Mouse (Mus musculus) liver, embryonic 12.5 days (tissue): Measurements from ENCODE around the gene Cyb5b. TPM values are rescaled to one million over a fixed set of nuclear protein-coding genes. Genes with fewer than 3 reads are reported as not detected.

Source experiments
- ATAC-seq: fragments of 200-750 bp; cut with Nextera tagmentation; 2 replicates; pipeline ENCODE4 v1.8.0; 2017; ENCODE audit warnings: moderate number of reproducible peaks, mild to moderate bottlenecking, moderate library complexity
- H3K27ac ChIP-seq: fragments of 300-500 bp; sonication (generic); 2 replicates; pipeline ENCODE4 v1.5.1; 2016; ENCODE audit warnings: mild to moderate bottlenecking
- H3K27me3 ChIP-seq: fragments of 300-500 bp; sonication (generic); replicated peaks from 2 replicates; pipeline ENCODE4 v1.6.1; 2016; ENCODE audit warnings: mild to moderate bottlenecking, moderate library complexity
- H3K36me3 ChIP-seq: fragments of 300-500 bp; sonication (generic); 2 replicates; pipeline ENCODE4 v1.6.1; 2016; ENCODE audit warnings: mild to moderate bottlenecking, moderate library complexity
- H3K4me1 ChIP-seq: fragments of 300-500 bp; sonication (generic); 2 replicates; pipeline ENCODE4 v1.6.1; 2016
- H3K4me2 ChIP-seq: fragments of 300-500 bp; sonication (generic); 2 replicates; pipeline ENCODE4 v1.6.1; 2016; ENCODE audit warnings: mild to moderate bottlenecking, moderate library complexity
- H3K4me3 ChIP-seq: fragments of 300-500 bp; sonication (generic); 2 replicates; pipeline ENCODE4 v1.5.1; 2016; ENCODE audit warnings: mild to moderate bottlenecking, moderate library complexity
- H3K9ac ChIP-seq: fragments of 300-500 bp; sonication (generic); 2 replicates; pipeline ENCODE4 v1.6.1; 2016; ENCODE audit warnings: mild to moderate bottlenecking, moderate library complexity
- H3K9me3 ChIP-seq: fragments of 300-500 bp; sonication (generic); replicated peaks from 2 replicates; pipeline ENCODE4 v1.6.1; 2016; ENCODE audit warnings: mild to moderate bottlenecking, moderate library complexity
- WGBS: fragments of 180-500 bp; shearing (Covaris S2); methylation state at CpG from one replicate; pipeline ENCODE4 v1.1.7; 2016; ENCODE audit not compliant: insufficient replicate concordance; 5-methylcytosine and 5-hydroxymethylcytosine counted together
- polyA plus RNA-seq: library from polyadenylated mRNA; unstranded; fragments of >200 nt; fragmentation: Nextera tagmentation; extraction: Ambion mirVana; gene quantifications from 2 replicates; pipeline ENCODE4 v1.2.1, GENCODE M21; 2016

Gene Cyb5b
- polyA plus RNA-seq, 1 experiment from 2014 or later = 52.5 TPM

DNA sequence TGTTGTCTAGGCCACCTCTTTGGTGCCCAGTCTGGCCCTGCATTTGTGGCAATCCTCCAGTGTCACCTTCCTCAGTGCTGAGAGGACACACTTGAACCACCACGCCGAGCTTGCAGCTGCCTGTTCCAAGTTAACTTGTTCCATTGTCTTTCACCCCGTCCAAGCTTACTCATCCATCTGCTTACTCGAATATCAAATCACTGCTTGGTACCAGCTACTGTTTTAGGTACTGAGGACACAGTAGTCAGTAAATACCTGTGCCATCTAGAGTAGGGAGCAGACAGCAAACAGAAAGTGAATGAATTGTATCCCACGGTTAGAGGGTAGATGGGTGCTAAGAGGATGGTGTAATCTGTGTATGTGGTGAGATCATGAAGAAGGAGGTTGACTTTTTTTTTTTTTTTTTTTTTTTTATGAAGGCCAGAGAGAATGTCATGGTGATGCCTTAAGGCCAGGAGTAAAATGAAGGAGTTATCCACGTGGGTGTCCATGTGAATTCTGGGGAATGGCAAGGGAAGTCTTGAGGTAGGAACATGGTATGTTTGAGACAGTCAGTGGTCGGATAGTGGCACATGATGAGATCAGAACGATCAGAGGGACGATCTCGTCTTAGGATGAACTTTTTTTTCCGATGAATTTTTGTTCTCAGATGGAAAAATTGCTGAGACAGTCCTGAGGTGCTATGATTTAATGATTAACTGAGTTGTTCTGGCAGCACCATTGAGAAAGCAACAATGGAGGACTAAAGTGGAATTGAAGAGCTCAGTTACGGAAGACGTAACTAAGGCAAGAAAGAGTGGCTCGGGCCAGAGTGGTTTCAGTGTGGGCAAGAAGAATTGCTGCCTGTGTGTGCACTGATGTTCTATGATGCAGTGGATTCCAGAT lies 3.1 kb downstream of the Cyb5b start:
- Histone ChIP-seq H3K27ac (no peak overlapping the region), H3K4me1 (peaks cover 33% of the 10 kb centered on the region), H3K9ac (no peak overlapping the region), H3K4me3 (no peak overlapping the region), H3K36me3 (peaks cover 53% of the 10 kb centered on the region), H3K4me2 (no peak overlapping the region), H3K9me3 (no peaks in the 10 kb centered on the region), H3K27me3 (no peaks in the 10 kb centered on the region)
- 85% methylated on average over 14 of the region's 14 CpGs for WGBS
- no peak for ATAC-seq

DNA sequence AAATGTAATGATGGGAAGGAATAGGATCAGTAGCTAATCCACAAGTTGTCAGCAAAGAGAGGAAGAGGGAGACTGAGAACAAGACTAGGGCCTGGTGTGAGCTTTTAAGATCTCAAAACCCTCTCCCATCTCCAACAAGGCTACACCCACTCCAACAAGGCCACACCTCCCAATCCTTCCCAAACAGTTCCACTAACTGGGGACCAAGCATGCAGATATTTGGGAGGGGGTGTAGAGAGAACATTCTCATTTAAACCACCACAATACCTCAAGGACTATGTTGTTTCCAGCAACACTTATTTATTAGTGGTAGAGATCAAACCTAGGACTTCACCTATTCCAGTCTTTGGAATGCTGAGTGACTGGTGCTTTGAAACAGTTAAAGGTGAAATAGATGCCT lies 6.4 kb downstream of the Cyb5b start:
- no peaks in the 10 kb centered on the region for H3K9me3 ChIP-seq
- no peaks in the 10 kb centered on the region for H3K27me3 ChIP-seq
- H3K36me3 ChIP-seq = peaks cover 73% of the 10 kb centered on the region
- no peak overlapping the region for H3K4me2 ChIP-seq
- H3K27ac ChIP-seq = no peak overlapping the region
- no peak overlapping the region for H3K9ac ChIP-seq
- no peak for ATAC-seq
- peaks cover 22% of the 10 kb centered on the region for H3K4me1 ChIP-seq
- H3K4me3 ChIP-seq = no peak overlapping the region

DNA sequence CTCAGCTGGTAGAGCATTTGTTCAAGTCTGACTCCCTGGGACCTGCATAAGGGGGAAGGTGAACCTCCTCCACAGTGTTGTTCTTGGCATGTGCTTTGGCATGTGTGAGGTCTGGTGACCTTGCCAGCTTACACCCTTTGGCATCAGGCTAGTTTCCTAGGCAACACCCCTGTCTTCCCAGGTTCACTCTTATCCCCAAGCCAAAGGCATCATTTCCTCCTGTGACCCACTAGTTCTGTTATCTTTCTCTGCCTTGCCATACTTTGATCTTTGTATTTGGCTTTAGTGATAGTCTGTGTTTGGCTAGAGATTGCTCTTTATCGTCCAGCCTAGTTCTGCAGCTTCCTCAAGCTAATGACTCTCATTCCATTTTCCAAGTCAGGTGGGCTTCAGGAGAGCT lies 7.4 kb downstream of the Cyb5b start:
- Histone ChIP-seq H3K27me3 (no peaks in the 10 kb centered on the region), H3K9me3 (no peaks in the 10 kb centered on the region), H3K4me2 (no peak overlapping the region), H3K4me1 (peaks cover 22% of the 10 kb centered on the region), H3K36me3 (peaks cover 79% of the 10 kb centered on the region), H3K4me3 (no peak overlapping the region), H3K27ac (no peak overlapping the region), H3K9ac (no peak overlapping the region)
- WGBS = 3% methylated on average over 1 of the region's 1 CpGs
- peak; percentile 70 for ATAC-seq

DNA sequence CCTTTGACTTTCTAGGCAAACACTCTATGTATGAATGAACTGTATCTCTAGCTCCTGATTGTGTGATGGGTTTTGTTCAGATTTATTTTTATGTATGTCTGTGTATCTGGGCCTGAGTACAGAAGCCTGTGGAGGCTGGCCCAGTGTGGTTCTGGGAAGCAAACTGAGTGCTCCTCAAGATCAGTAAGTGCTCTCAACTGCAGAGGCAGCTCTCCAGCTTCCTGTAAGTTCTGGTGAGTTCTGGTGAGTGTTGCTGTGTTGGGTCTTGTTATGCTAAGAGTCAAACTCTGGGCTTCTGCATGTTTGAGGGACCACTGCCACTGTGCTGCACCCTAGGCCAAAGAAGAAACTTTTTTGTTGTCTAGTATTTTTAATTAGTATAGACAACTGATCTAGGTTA lies 8.4 kb downstream of the Cyb5b start:
- no peak for ATAC-seq
- no peak overlapping the region for H3K9ac ChIP-seq
- H3K9me3 ChIP-seq = no peaks in the 10 kb centered on the region
- no peak overlapping the region for H3K27ac ChIP-seq
- H3K4me3 ChIP-seq = no peak overlapping the region
- no peaks in the 10 kb centered on the region for H3K27me3 ChIP-seq
- no peak overlapping the region for H3K4me2 ChIP-seq
- H3K36me3 ChIP-seq = peaks cover 80% of the 10 kb centered on the region
- H3K4me1 ChIP-seq = peaks cover 24% of the 10 kb centered on the region

DNA sequence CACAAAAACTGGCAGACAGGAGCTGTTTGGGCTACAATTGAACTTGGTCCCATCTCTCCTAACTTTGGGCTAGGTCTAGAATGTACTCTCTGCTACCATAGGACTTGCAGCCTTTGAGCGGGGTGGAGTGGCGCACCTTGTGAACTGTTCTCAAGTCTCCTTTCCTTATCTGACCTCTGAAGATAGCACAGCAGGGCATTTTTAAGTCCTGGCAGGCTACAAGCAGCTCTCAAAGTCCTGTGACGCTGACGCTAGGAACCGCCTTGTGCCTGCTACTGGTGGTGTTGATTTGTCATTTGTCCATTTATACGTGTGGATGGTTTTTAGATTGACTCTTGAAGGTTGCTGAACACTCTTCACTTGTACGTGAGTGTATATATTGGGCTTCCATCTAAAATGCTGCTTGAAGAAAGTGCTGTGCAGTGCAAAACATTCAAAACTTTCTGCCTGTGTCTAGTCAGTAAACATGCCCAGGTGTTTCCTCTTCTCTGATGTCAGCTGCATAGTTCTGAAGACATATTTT lies 13.9 kb downstream of the Cyb5b start:
- no peak overlapping the region for H3K4me2 ChIP-seq
- H3K9me3 ChIP-seq = no peaks in the 10 kb centered on the region
- 66% methylated on average over 7 of the region's 7 CpGs for WGBS
- peaks cover 74% of the 10 kb centered on the region for H3K36me3 ChIP-seq
- 0 out of 2 replicates have a peak overlapping the region, but pooled peaks have one; percentile 12 for H3K9ac ChIP-seq
- no peaks in the 10 kb centered on the region for H3K27me3 ChIP-seq
- H3K4me3 ChIP-seq = no peak overlapping the region
- ATAC-seq = peak; percentile 51; the same call in 1 of the 2 replicates
- peaks cover 7% of the 10 kb centered on the region; the same call in 1 of the 2 replicates for H3K4me1 ChIP-seq
- H3K27ac ChIP-seq = 0 out of 2 replicates have a peak overlapping the region, but pooled peaks have one; percentile 37

DNA sequence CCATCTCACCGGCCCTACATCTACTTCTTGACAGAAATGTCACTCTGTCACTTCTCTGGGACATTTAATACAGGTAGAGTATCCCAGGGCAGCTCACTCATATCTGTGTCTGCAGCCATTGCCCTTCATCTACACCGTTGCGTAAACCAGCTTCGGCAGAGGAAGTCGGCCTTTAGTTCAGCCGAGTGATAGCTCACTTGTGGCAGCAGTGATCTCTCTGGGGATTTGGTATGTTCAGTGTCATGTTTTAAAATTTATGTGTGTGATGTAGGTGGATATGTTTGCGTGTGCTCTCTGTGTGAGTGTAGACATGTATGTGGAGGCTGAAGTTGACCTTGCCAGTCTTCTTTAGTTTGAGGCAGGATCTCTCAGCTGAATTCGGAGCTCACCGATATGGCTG lies 15.3 kb downstream of the Cyb5b start:
- no peak for ATAC-seq
- Histone ChIP-seq H3K27me3 (no peaks in the 10 kb centered on the region), H3K4me1 (peaks cover 7% of the 10 kb centered on the region; the same call in 1 of the 2 replicates), H3K9ac (no peak overlapping the region), H3K27ac (no peak overlapping the region), H3K4me2 (no peak overlapping the region), H3K9me3 (no peaks in the 10 kb centered on the region), H3K4me3 (no peak overlapping the region), H3K36me3 (peaks cover 78% of the 10 kb centered on the region)
- WGBS = 83% methylated on average over 9 of the region's 9 CpGs

DNA sequence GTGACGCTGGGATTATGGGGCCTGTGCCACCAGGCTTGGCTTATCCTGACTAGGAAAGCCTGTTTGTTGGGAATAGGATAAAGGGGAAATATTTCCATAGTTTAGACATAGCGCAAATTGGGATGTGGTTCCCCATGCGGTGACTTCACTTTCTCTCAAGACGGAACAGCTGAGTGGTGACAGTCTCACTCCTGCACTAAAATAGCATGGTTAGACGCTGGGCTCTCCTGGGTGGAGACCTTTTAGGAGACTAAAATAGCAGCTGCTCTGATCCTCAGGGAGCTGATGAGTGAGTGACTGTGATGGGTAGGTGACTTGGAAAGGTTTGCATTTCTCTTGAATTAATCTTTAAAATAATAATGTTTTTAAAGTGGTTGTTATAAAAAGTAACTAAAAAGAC lies 17.4 kb downstream of the Cyb5b start:
- Histone ChIP-seq H3K9ac (no peak overlapping the region), H3K36me3 (peaks cover 84% of the 10 kb centered on the region), H3K4me3 (no peak overlapping the region), H3K4me2 (no peak overlapping the region), H3K27ac (no peak overlapping the region), H3K27me3 (no peaks in the 10 kb centered on the region), H3K4me1 (peaks cover 7% of the 10 kb centered on the region; the same call in 1 of the 2 replicates), H3K9me3 (no peaks in the 10 kb centered on the region)
- ATAC-seq = no peak
- 85% methylated on average over 5 of the region's 5 CpGs for WGBS

DNA sequence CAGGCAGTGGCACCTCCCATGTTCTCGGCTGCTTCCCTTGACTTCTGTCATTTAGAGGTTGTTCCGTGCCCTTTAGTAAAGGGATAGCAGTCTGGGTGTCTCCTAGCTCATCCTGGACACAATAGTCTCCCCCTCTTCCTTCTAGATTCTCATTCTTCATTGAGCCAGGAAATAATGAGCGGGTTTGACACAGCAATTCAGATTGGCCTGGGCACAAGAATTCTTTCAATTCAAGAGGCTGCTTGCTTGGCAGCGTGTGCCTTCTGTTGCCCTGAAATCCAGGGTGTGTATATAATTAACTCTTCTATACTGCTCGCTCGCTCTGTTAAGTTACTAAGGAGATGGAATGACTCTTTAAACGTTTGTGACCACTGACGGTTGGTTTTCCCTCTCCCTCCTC lies 21.7 kb downstream of the Cyb5b start:
- no peak overlapping the region for H3K4me3 ChIP-seq
- no peaks in the 10 kb centered on the region for H3K4me1 ChIP-seq
- peaks cover 92% of the 10 kb centered on the region for H3K36me3 ChIP-seq
- H3K9me3 ChIP-seq = no peaks in the 10 kb centered on the region
- no peak overlapping the region for H3K27ac ChIP-seq
- no peaks in the 10 kb centered on the region for H3K27me3 ChIP-seq
- H3K4me2 ChIP-seq = no peak overlapping the region
- WGBS = 85% methylated on average over 8 of the region's 8 CpGs
- ATAC-seq = no peak
- no peak overlapping the region for H3K9ac ChIP-seq

DNA sequence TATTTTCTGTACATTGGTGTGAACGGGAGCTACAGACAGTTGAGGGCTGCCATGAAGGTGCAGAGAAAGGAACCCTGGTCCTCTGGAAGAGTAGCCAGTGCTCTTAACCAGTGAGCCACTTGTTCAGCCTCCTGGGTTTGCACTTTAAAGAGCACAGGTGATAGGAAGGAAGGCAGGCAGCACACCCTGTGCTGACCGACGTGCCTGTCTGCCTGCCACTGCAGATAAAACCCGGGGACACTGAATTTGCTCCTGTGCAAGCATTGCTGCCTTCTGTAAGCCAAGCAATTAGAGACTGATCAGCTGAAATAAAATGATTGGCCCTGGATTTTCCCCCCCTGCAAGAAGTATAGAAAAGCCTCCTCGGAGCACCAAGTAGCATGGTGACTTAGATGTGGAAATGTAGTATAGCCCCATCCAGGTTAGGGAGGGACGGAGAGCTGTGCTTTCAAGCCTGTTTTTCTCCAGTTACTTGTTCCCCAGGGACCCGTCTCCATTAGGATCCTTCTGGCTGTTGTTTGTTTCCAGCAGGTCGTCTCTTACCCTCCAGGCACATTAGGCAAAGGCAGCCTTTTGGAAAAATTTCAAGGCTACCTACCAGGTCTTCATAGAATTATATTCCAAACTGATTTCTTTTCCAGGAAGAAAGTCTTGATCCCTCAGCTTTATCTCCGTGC lies 22.7 kb downstream of the Cyb5b start:
- no peak overlapping the region for H3K9ac ChIP-seq
- H3K36me3 ChIP-seq = peaks cover 93% of the 10 kb centered on the region
- no peaks in the 10 kb centered on the region for H3K27me3 ChIP-seq
- H3K27ac ChIP-seq = no peak overlapping the region
- no peak overlapping the region for H3K4me3 ChIP-seq
- no peaks in the 10 kb centered on the region for H3K4me1 ChIP-seq
- WGBS = 74% methylated on average over 9 of the region's 9 CpGs
- 0 out of 2 replicates have a peak, but pooled peaks cover 3% of the 10 kb centered on the region for H3K9me3 ChIP-seq
- ATAC-seq = no peak
- H3K4me2 ChIP-seq = no peak overlapping the region

DNA sequence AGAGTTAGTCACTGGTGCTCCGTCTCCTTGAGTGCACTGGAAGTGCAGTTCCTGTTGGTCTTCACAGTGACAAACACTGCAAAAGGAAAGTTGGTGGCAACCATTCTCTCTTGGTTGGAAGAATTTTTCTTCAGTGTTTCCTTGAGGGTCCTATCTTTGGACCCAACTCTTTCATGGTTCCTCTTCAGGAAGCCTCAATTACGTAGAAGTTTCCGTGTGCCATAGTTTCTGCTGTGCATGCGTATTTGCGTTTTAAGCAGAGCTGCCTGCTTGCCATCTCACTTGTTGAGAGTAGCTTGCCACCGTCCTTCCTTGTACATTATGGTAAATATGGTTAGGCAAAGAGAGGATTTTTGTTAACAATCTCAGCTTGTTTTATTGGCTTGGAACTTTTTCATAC lies 30.7 kb downstream of the Cyb5b start:
- Histone ChIP-seq H3K27me3 (no peaks in the 10 kb centered on the region), H3K36me3 (peaks cover 96% of the 10 kb centered on the region), H3K4me3 (no peak overlapping the region), H3K4me2 (no peak overlapping the region), H3K27ac (no peak overlapping the region), H3K9me3 (0 out of 2 replicates have a peak, but pooled peaks cover 4% of the 10 kb centered on the region), H3K4me1 (no peaks in the 10 kb centered on the region), H3K9ac (no peak overlapping the region)
- WGBS = 91% methylated on average over 6 of the region's 6 CpGs
- no peak for ATAC-seq

DNA sequence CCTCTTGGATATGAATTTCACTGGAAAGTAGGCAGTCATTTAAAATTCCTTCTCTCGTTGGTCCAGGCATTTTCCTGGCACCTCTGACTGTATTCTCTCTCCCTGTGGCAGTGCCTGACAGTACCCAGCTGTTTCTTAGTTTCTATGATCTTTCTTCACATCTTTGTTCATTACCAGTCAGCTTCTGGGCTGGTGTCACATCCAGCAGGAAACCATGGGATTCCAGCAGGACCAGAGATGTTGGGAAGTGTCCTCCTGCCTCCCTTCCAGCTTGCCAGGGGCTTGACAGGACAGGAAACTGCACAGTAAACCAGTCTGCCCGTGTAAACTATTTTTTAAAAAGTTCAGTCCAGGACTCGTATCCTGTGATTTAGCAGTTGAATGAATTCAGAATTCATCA lies 34.6 kb downstream of the Cyb5b start:
- peaks cover 68% of the 10 kb centered on the region for H3K36me3 ChIP-seq
- no peak overlapping the region for H3K4me3 ChIP-seq
- H3K27me3 ChIP-seq = no peaks in the 10 kb centered on the region
- H3K4me2 ChIP-seq = no peak overlapping the region
- no peaks in the 10 kb centered on the region for H3K4me1 ChIP-seq
- H3K9ac ChIP-seq = no peak overlapping the region
- H3K27ac ChIP-seq = no peak overlapping the region
- 79% methylated on average over 3 of the region's 3 CpGs for WGBS
- no peak for ATAC-seq
- no peaks in the 10 kb centered on the region for H3K9me3 ChIP-seq

DNA sequence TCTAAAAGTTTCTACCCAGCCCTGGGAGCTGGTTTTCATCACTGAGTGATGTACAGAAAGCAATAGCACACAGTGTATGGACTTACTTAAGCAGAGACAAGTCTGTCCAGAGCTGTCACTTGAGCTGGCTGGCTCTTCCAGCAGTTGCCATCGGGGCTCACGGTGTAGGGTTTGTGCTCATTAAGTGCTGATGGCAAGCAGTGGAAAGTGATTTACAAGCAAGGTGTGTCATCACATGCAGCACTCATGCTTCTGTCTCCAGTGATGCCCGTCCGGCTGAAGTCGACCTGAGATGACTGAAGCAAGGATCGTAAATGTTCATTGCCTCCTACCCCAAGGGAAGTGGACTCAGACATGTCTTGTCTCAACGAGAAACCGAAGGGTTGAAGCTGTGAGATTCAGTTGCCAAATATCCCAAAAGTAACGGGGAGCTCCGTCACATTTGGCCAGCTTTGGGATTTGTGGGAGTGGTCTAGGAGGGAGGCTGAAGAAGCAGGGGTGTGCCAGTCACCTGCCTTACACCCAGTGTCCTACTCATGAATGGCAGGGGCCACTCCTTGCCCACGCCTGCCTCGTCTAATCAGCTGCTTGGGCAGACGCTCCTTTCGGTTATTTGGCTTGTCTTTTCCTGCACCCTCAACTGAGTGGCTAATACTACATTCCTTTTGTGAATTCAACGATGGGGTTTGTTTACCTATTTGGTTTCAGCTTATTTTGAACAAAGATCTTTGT lies 36.4 kb downstream of the Cyb5b start:
- H3K36me3 ChIP-seq = peaks cover 49% of the 10 kb centered on the region
- ATAC-seq = no peak
- no peak overlapping the region for H3K9ac ChIP-seq
- WGBS = 71% methylated on average over 15 of the region's 15 CpGs
- no peaks in the 10 kb centered on the region for H3K27me3 ChIP-seq
- H3K27ac ChIP-seq = no peak overlapping the region
- H3K9me3 ChIP-seq = no peaks in the 10 kb centered on the region
- H3K4me1 ChIP-seq = no peaks in the 10 kb centered on the region
- H3K4me3 ChIP-seq = no peak overlapping the region
- no peak overlapping the region for H3K4me2 ChIP-seq
